Mouse (Mus musculus) ES-E14 (cell line): ENCODE results near the gene Man2a1.

Experiments used
- CHD2 ChIP-seq: IDR thresholded peaks from 2 replicates; pipeline ENCODE4 v1.6.1; 2014; ENCODE audit warnings: mild to moderate bottlenecking, low read depth, low read length, inconsistent platforms
- ZNF384 ChIP-seq: IDR thresholded peaks from 2 replicates; pipeline ENCODE4 v1.6.1; 2012; ENCODE audit warnings: low read depth, low read length, inconsistent platforms

GRCm38 (mm10) chr17:64765286-64765685 is 164.8 kb downstream of the Man2a1 start:
- TF ChIP-seq CHD2, result no peak
- TF ChIP-seq ZNF384, result no peak
